Mouse (Mus musculus) spleen, adult 2 months (tissue): Measurements from ENCODE around the gene Snrk.

Experiments
- CTCF ChIP-seq: fragments of 200-500 bp; IDR thresholded peaks from 2 replicates; pipeline ENCODE4 v1.5.1; 2011; ENCODE audit warnings: mild to moderate bottlenecking, inconsistent platforms; ENCODE audit not compliant: insufficient read depth, insufficient read length, insufficient replicate concordance; ENCODE audit errors: extremely low read depth
- POLR2A ChIP-seq: fragments of 200-500 bp; IDR thresholded peaks from 2 replicates; pipeline ENCODE4 v1.6.1; 2011; ENCODE audit warnings: low read depth, low read length, inconsistent platforms

- no peak for TF ChIP-seq CTCF
- TF ChIP-seq POLR2A = no peak; the same call in 1 of the 2 replicates
These were observed 11.6 kb downstream of the Snrk start for GRCm38 (mm10) chr9:122128686-122129085.
